Mouse (Mus musculus) liver, postnatal 0 days (tissue): ENCODE measurements at regions not wholly inside any gene's neighbourhood (a gene's known extent, or its start where the extent isn't known, plus 50 kb on each side); places are given as distances from the start of the nearest gene placed in this dataset.

Source experiments
- CTCF ChIP-seq: sonication (generic); IDR thresholded peaks from 2 replicates; pipeline ENCODE4 v1.5.1; 2016; ENCODE audit warnings: antibody characterized with exemption, low read depth
- EP300 ChIP-seq: IDR thresholded peaks from 2 replicates; pipeline ENCODE4 v1.6.1; 2016; ENCODE audit warnings: antibody characterized with exemption, low read depth, mild to moderate bottlenecking

DNA sequence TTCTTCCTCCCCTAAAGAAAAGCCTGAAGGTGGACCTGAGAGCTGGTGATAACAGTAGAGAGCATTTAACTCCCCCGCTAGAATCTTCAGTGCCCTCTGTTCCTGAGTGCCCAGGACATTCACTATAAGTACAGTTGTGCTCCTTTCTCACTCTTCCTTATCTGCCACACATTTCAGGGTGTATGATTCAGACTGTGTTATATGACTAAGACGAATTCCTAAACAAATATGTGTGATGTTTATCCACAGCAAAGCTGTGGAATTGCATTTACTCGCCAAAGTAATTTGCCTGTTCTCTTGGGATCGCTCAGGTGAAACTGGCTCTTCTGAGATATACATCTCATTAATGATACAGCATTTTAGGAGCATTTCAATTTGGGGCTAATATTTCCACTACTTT lies 1051.9 kb upstream of the Flrt2 start:
- TF ChIP-seq CTCF (no peak), EP300 (no peak)
